Mouse (Mus musculus) small intestine, adult 2 months (tissue): ENCODE measurements around the gene Lin52.

Source experiments
- CTCF ChIP-seq: fragments of 200-500 bp; IDR thresholded peaks from 2 replicates; pipeline ENCODE4 v1.5.1; 2012; ENCODE audit warnings: low read depth, mild to moderate bottlenecking, control low read depth, inconsistent platforms, low read length, moderate library complexity, mixed read lengths; ENCODE audit not compliant: insufficient replicate concordance, insufficient read length; ENCODE audit errors: extremely low read depth
- POLR2A ChIP-seq: fragments of 200-500 bp; IDR thresholded peaks from 2 replicates; pipeline ENCODE4 v1.6.1; 2012; ENCODE audit warnings: low read depth, mild to moderate bottlenecking, control low read depth, inconsistent platforms, low read length, moderate library complexity

DNA sequence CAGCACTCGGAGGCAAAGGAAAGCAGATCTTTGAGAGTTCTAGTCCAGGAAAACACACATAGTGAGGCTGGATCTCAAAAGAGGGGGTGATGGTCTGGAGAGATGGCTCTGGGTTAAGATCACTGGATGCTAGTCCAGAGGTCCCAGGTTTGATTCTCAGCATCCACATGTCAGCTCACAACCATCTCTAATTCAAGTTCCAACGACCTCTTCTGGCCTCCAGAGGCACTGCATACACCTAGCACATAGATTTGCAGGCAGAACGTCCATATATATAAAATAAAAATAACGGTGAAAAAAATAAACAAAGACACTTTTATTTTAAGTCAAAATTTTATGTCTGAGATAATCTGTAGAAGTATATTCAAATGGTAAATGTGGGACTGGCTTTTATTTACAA is 44.0 kb upstream of the Lin52 start:
- TF ChIP-seq CTCF (peak; percentile 15; the same call in 1 of the 2 replicates), POLR2A (no peak)
